Comparison of ENCODE assay signal across 31 mouse cellular contexts in genomic region chr6:48452151-48452550, GRCm38 (mm10). TPM values are rescaled to one million over a fixed set of nuclear protein-coding genes. Genes with fewer than 3 reads are reported as not detected.
"Had no signal": no experiment of that assay in that cellular context is flagged by ENCODE, and none has a peak within 500 bp of the region (broad histone marks: within the 10 kb centered on the region; RNA-seq: fewer than 3 reads in every experiment).

No protein-coding gene starts in this region.

- H3K4me3 ChIP-seq: left cerebral cortex, adult 2 months; limb, embryonic 10.5 days; limb, embryonic 12.5 days; limb, embryonic 13.5 days; limb, embryonic 15.5 days; liver, embryonic 12.5 days; liver, embryonic 13.5 days; liver, embryonic 15.5 days; lung, embryonic 15.5 days; megakaryocyte, embryonic 14.5 days; midbrain, embryonic 10.5 days; midbrain, embryonic 12.5 days; midbrain, embryonic 13.5 days; midbrain, embryonic 15.5 days; myocyte; neural tube, embryonic 12.5 days had no signal

- H3K27me3 ChIP-seq: limb, embryonic 12.5 days; limb, embryonic 13.5 days; limb, embryonic 15.5 days; lung, embryonic 15.5 days; midbrain, embryonic 12.5 days; midbrain, embryonic 13.5 days; midbrain, embryonic 15.5 days; neural tube, embryonic 12.5 days had no signal

- H3K27ac ChIP-seq: left cerebral cortex, adult 2 months; limb, embryonic 10.5 days; limb, embryonic 12.5 days; limb, embryonic 13.5 days; limb, embryonic 15.5 days; liver, embryonic 12.5 days; liver, embryonic 13.5 days; liver, embryonic 14.5 days; liver, embryonic 15.5 days; lung, embryonic 15.5 days; macrophage; midbrain, embryonic 10.5 days; midbrain, embryonic 12.5 days; midbrain, embryonic 13.5 days; midbrain, embryonic 15.5 days; neural tube, embryonic 12.5 days had no signal

- H3K4me1 ChIP-seq: limb, embryonic 13.5 days; limb, embryonic 15.5 days; liver, embryonic 12.5 days; liver, embryonic 13.5 days; liver, embryonic 15.5 days; midbrain, embryonic 12.5 days; midbrain, embryonic 15.5 days; neural tube, embryonic 12.5 days had no signal

- H3K36me3 ChIP-seq: limb, embryonic 10.5 days; limb, embryonic 12.5 days; limb, embryonic 13.5 days; limb, embryonic 15.5 days; liver, embryonic 12.5 days; liver, embryonic 13.5 days; liver, embryonic 15.5 days; lung, embryonic 15.5 days; midbrain, embryonic 10.5 days; midbrain, embryonic 12.5 days; midbrain, embryonic 13.5 days; midbrain, embryonic 15.5 days; neural tube, embryonic 12.5 days had no signal

- H3K9ac ChIP-seq: limb, embryonic 12.5 days; limb, embryonic 13.5 days; limb, embryonic 15.5 days; liver, embryonic 12.5 days; liver, embryonic 13.5 days; liver, embryonic 14.5 days; liver, embryonic 15.5 days; liver, postnatal 0 days; lung, embryonic 14.5 days; lung, embryonic 15.5 days; midbrain, embryonic 12.5 days; midbrain, embryonic 13.5 days; midbrain, embryonic 15.5 days; neural tube, embryonic 12.5 days had no signal

- DNase-seq: left cerebral cortex, postnatal 4 days; liver, embryonic 13.5 days; lung, adult 18-20 months; lung, adult 2 months; lung, embryonic 14.5 days; lung, postnatal 10 days; lung, postnatal 14 days; lung, postnatal 36 days; lung, postnatal 4 days; midbrain, embryonic 14.5 days had no signal

RNA-seq across cellular contexts. Expression of gene Sspo, which starts 4.1 kb away (rescaled TPM):
- total RNA-seq: megakaryocyte progenitor cell, adult 5-6 weeks; megakaryocyte, adult 5-6 weeks; megakaryocyte-erythroid progenitor cell, adult 5-6 weeks had no signal
- polyA plus RNA-seq: macrophage had no signal
